9 mouse cellular contexts compared by ENCODE assay signal in genomic region chr5:150592186-150592903, GRCm38 (mm10). TPM values are rescaled to one million over a fixed set of nuclear protein-coding genes. Genes with fewer than 3 reads are reported as not detected.
DNase-seq lines count a peak whose midpoint lies in the region; ATAC-seq and TF ChIP-seq lines count a peak whose summit lies in the region.
"Had no signal": no experiment of that assay in that cellular context is flagged by ENCODE, and none has a peak within 500 bp of the region (broad histone marks: within the 10 kb centered on the region; RNA-seq: fewer than 3 reads in every experiment).

No protein-coding gene starts in this region.

- no peak overlapping the region for H3K4me2 ChIP-seq in forebrain, embryonic 12.5 days
- H3K4me2 ChIP-seq in limb, embryonic 13.5 days (replicated peaks), result peak overlapping the region; percentile 99
- H3K4me2 ChIP-seq in stomach, embryonic 15.5 days, result peak overlapping the region; percentile 99

- no peaks in the 10 kb centered on the region for H3K9me3 ChIP-seq in forebrain, embryonic 10.5 days
- no peaks in the 10 kb centered on the region for H3K9me3 ChIP-seq in forebrain, embryonic 12.5 days
- H3K9me3 ChIP-seq in limb, embryonic 13.5 days, result no peaks in the 10 kb centered on the region
- H3K9me3 ChIP-seq in stomach, embryonic 15.5 days, result no peaks in the 10 kb centered on the region

- TF ChIP-seq POLR2A in spleen, adult 2 months (IDR thresholded peaks at IDR 0.05; ENCODE audit: low read depth, low read length), result no peak

- peaks cover 57% of the 10 kb centered on the region for H3K27me3 ChIP-seq in forebrain, embryonic 10.5 days (ENCODE audit: poor library complexity, severe bottlenecking)
- H3K27me3 ChIP-seq in forebrain, embryonic 12.5 days, result peaks cover 45% of the 10 kb centered on the region
- no peaks in the 10 kb centered on the region for H3K27me3 ChIP-seq in spleen, adult 2 months (ENCODE audit: control insufficient read depth, insufficient read depth, low read length)
- H3K27me3 ChIP-seq in limb, embryonic 13.5 days, result peaks cover 43% of the 10 kb centered on the region
- H3K27me3 ChIP-seq in stomach, embryonic 15.5 days (replicated peaks), result no peaks in the 10 kb centered on the region

- peaks cover 24% of the 10 kb centered on the region for H3K4me1 ChIP-seq in forebrain, embryonic 10.5 days
- peaks cover 12% of the 10 kb centered on the region for H3K4me1 ChIP-seq in forebrain, embryonic 12.5 days
- H3K4me1 ChIP-seq in spleen, adult 2 months (ENCODE audit: control insufficient read depth, insufficient read depth, insufficient read length), result peaks cover 11% of the 10 kb centered on the region; the same call in 1 of the 2 replicates
- peaks cover 12% of the 10 kb centered on the region for H3K4me1 ChIP-seq in limb, embryonic 13.5 days
- peaks cover 15% of the 10 kb centered on the region for H3K4me1 ChIP-seq in stomach, embryonic 15.5 days

- WGBS in forebrain, embryonic 10.5 days, result 77% methylated on average over 13 of the region's 13 CpGs
- WGBS in forebrain, embryonic 12.5 days, result 78% methylated on average over 13 of the region's 13 CpGs
- 36% methylated on average over 13 of the region's 13 CpGs for WGBS in spleen, adult 2 months
- 73% methylated on average over 13 of the region's 13 CpGs for WGBS in limb, embryonic 13.5 days
- 76% methylated on average over 13 of the region's 13 CpGs for WGBS in stomach, embryonic 15.5 days

- H3K9ac ChIP-seq in forebrain, embryonic 12.5 days, result no peak overlapping the region
- H3K9ac ChIP-seq in limb, embryonic 13.5 days, result no peak overlapping the region
- H3K9ac ChIP-seq in stomach, embryonic 15.5 days, result no peak overlapping the region

- no peak overlapping the region for H3K27ac ChIP-seq in forebrain, embryonic 10.5 days
- no peak overlapping the region for H3K27ac ChIP-seq in forebrain, embryonic 12.5 days
- peak overlapping the region; percentile 75 for H3K27ac ChIP-seq in spleen, adult 2 months (ENCODE audit: insufficient read depth, low read length)
- H3K27ac ChIP-seq in limb, embryonic 13.5 days, result no peak overlapping the region
- 0 out of 2 replicates have a peak overlapping the region, but pooled peaks have one; percentile 44 for H3K27ac ChIP-seq in stomach, embryonic 15.5 days

- no peaks in the 10 kb centered on the region for H3K36me3 ChIP-seq in forebrain, embryonic 10.5 days (replicated peaks)
- H3K36me3 ChIP-seq in forebrain, embryonic 12.5 days (replicated peaks), result no peaks in the 10 kb centered on the region
- no peaks in the 10 kb centered on the region for H3K36me3 ChIP-seq in spleen, adult 2 months (ENCODE audit: control insufficient read depth, insufficient read depth, low read length)
- no peaks in the 10 kb centered on the region for H3K36me3 ChIP-seq in limb, embryonic 13.5 days
- H3K36me3 ChIP-seq in stomach, embryonic 15.5 days, result no peaks in the 10 kb centered on the region

- DNase-seq in forebrain, embryonic 10.5 days (ENCODE audit: extremely low spot score, low spot score), result no peak
- DNase-seq in spleen, adult 2 months (ENCODE audit: low read depth in 1 of 2, low spot score in 2 of 2), result no peak
- DNase-seq in spleen, adult 18-20 months, result no peak
- no peak for DNase-seq in embryo, embryonic 11 days
- DNase-seq in layer of hippocampus, postnatal 10 days (ENCODE audit: low spot score in 2 of 2), result no peak
- DNase-seq: right cerebral cortex, postnatal 4 days had no signal

- no peak for TF ChIP-seq CTCF in spleen, adult 2 months (IDR thresholded peaks at IDR 0.05; ENCODE audit: extremely low read depth, insufficient read depth, insufficient read length, insufficient replicate concordance)

- ATAC-seq in forebrain, embryonic 12.5 days (ENCODE audit: low FRiP score), result no peak
- no peak for ATAC-seq in limb, embryonic 13.5 days (ENCODE audit: low FRiP score, low read depth)
- no peak for ATAC-seq in stomach, embryonic 15.5 days (ENCODE audit: insufficient read depth, low FRiP score, low read depth)

- peak overlapping the region; percentile 79; the same call in 1 of the 2 replicates for H3K4me3 ChIP-seq in forebrain, embryonic 10.5 days
- no peak overlapping the region for H3K4me3 ChIP-seq in forebrain, embryonic 12.5 days (replicated peaks)
- peak overlapping the region; percentile 64 for H3K4me3 ChIP-seq in spleen, adult 2 months (ENCODE audit: extremely low read depth, insufficient read depth, insufficient read length)
- H3K4me3 ChIP-seq in limb, embryonic 13.5 days, result peak overlapping the region; percentile 83; the same call in 1 of the 2 replicates
- H3K4me3 ChIP-seq in stomach, embryonic 15.5 days (replicated peaks), result peak overlapping the region; percentile 91; the same call in 1 of the 2 replicates

RNA-seq across cellular contexts. Expression of gene N4bp2l1, which starts 4.6 kb away (rescaled TPM):
- 2.6 and 3.0 TPM in 2 replicates for polyA plus RNA-seq in forebrain, embryonic 10.5 days (2016; fragmentation: Nextera tagmentation; extraction: Ambion mirVana)
- polyA plus RNA-seq in forebrain, embryonic 12.5 days (2016; fragmentation: Nextera tagmentation; extraction: Ambion mirVana), result 3.3 and 3.7 TPM in 2 replicates
- 29.0 and 30.9 TPM in 2 replicates for polyA plus RNA-seq in spleen, adult 2 months (2012; rRNA removed)
- 5.2 and 5.4 TPM in 2 replicates for polyA plus RNA-seq in limb, embryonic 13.5 days (2015; fragmentation: Nextera tagmentation; extraction: Ambion mirVana)
- 7.1 and 7.8 TPM in 2 replicates for polyA plus RNA-seq in stomach, embryonic 15.5 days (2015; fragmentation: Nextera tagmentation; extraction: Ambion mirVana)
- 10 to 100 TPM; 29.2 to 34.1 TPM for total RNA-seq in layer of hippocampus, postnatal 10 days (2021)

Comparison
In these comparisons a context has a peak if more than half of its experiments do, and no peak if none do; other contexts are left out.
1. H3K27ac ChIP-seq: peak in spleen, adult 2 months (single experiment) and stomach, embryonic 15.5 days (single experiment); none in forebrain, embryonic 10.5 days (single experiment), forebrain, embryonic 12.5 days (single experiment) and limb, embryonic 13.5 days (single experiment).